Mouse (Mus musculus) liver, postnatal 0 days (tissue): Measurements from ENCODE around the gene Psd. TPM values are rescaled to one million over a fixed set of nuclear protein-coding genes. Genes with fewer than 3 reads are reported as not detected.

Experiments used
- ATAC-seq: fragments of 200-750 bp; cut with Nextera tagmentation; 2 replicates; pipeline ENCODE4 v1.8.0; 2017; ENCODE audit warnings: mild to moderate bottlenecking, moderate library complexity
- DNase-seq: peaks from one replicate; pipeline ENCODE4 v3.0.0-alpha.2; 2016
- H3K27ac ChIP-seq: fragments of 300-500 bp; sonication (generic); 2 replicates; pipeline ENCODE4 v1.5.1; 2014; ENCODE audit warnings: antibody characterized with exemption, moderate library complexity, mild to moderate bottlenecking, low read depth
- H3K27me3 ChIP-seq: fragments of 300-500 bp; sonication (generic); 2 replicates; pipeline ENCODE4 v1.6.1; 2014; ENCODE audit warnings: low read length, control low read depth, mixed read lengths; ENCODE audit not compliant: insufficient read depth
- H3K36me3 ChIP-seq: fragments of 300-500 bp; sonication (generic); replicated peaks from 2 replicates; pipeline ENCODE4 v1.6.1; 2014; ENCODE audit warnings: mild to moderate bottlenecking, control low read depth, low read length, moderate library complexity, mixed read lengths; ENCODE audit not compliant: insufficient read depth
- H3K4me1 ChIP-seq: fragments of 300-500 bp; sonication (generic); 2 replicates; pipeline ENCODE4 v1.6.1; 2014; ENCODE audit warnings: antibody characterized with exemption, mild to moderate bottlenecking, control low read depth; ENCODE audit not compliant: insufficient read depth
- H3K4me2 ChIP-seq: fragments of 300-500 bp; sonication (generic); 2 replicates; pipeline ENCODE4 v1.6.1; 2014; ENCODE audit warnings: low read depth, mild to moderate bottlenecking, low read length, moderate library complexity, mixed read lengths
- H3K4me3 ChIP-seq: fragments of 300-500 bp; sonication (generic); 2 replicates; pipeline ENCODE4 v1.5.1; 2014; ENCODE audit warnings: low read depth, low read length
- H3K9ac ChIP-seq: fragments of 300-500 bp; sonication (generic); replicated peaks from 2 replicates; pipeline ENCODE4 v1.6.1; 2014; ENCODE audit warnings: mild to moderate bottlenecking, moderate library complexity
- H3K9me3 ChIP-seq: fragments of 300-500 bp; sonication (generic); 2 replicates; pipeline ENCODE4 v1.6.1; 2016; ENCODE audit warnings: mild to moderate bottlenecking, control low read depth, low read length, mixed read lengths
- CTCF ChIP-seq: sonication (generic); IDR thresholded peaks from 2 replicates; pipeline ENCODE4 v1.5.1; 2016; ENCODE audit warnings: antibody characterized with exemption, low read depth
- EP300 ChIP-seq: IDR thresholded peaks from 2 replicates; pipeline ENCODE4 v1.6.1; 2016; ENCODE audit warnings: antibody characterized with exemption, low read depth, mild to moderate bottlenecking
- WGBS: fragments of 180-500 bp; shearing (Covaris S2); extraction: QIAGEN DNeasy Blood & Tissue Kit; methylation state at CpG from one replicate; pipeline ENCODE4 v1.1.7; 2014; ENCODE audit not compliant: insufficient replicate concordance; 5-methylcytosine and 5-hydroxymethylcytosine counted together
- polyA plus RNA-seq: library from polyadenylated mRNA; unstranded; fragments of >200 nt; fragmentation: Nextera tagmentation; extraction: Ambion mirVana; gene quantifications from 2 replicates; pipeline ENCODE4 v1.2.1, GENCODE M21; 2015

Gene Psd
- polyA plus RNA-seq, 1 experiment from 2014 or later: 2.0 TPM

DNA sequence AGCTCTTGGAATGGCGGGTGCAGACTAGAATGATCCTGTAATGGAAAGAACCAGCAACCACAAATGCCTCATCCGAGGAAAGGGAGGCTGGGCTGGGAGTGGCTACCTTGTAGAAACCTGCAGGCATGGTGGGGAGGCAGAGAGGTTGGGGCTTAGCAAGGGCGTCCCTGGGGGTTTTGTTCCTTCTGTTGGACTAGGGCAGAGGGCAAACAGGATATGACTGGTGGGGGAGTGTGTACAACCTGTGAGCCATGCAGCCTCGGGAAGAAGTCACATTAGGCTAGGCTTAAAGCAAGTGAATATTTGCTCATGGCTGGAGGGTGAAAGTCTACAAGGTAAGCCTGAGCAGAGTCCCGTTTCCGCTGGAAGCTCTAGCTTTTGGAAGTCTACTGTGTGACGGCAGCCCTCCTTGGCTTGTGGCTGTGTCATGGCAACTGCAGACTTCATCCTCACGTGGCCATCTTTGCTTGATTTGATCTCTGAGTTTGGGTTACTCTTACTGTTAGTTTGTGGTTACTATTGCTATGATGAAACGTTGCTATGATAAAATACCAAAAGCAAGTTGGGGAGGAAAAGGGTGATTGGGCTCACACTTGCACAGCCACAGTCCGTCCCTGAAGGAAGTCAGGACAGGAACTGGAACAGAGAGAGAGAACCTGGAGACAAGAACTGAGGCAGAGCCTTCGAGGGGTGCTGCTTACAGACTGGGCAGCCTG is 36.5 kb upstream of the Psd start:
- TF ChIP-seq EP300: no peak
- no peak for TF ChIP-seq CTCF

DNA sequence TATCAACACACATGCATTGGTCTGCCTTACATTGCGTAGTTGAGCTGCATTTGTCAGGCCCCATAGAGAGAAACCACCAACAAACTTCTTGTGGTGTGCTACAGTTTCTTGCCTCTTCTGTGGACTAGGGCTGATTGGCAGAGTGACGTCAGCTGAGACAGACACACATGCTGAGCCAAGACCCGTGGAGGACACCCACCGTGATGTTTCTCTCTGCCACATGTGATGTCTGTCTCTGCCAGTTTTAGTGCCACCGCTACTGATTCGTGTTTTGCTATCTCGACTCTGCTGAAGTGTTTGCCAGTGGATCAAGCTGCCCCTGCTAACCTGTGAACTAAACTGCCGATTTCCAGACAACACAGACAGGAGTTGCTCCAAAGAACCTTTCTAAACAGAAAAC is 35.1 kb upstream of the Psd start:
- no peak for TF ChIP-seq CTCF
- no peak for TF ChIP-seq EP300
- Histone ChIP-seq H3K4me3 (no peak overlapping the region), H3K27me3 (no peaks in the 10 kb centered on the region), H3K9ac (no peak overlapping the region), H3K9me3 (no peaks in the 10 kb centered on the region), H3K36me3 (no peaks in the 10 kb centered on the region), H3K4me2 (no peak overlapping the region), H3K27ac (no peak overlapping the region), H3K4me1 (peaks cover 16% of the 10 kb centered on the region)
- WGBS: 80% methylated on average over 8 of the region's 8 CpGs
- DNase-seq (no peak), ATAC-seq (no peak)

More for the DNA sequence above, 36.5 kb upstream of the Psd start:
- Histone ChIP-seq H3K4me1 (peaks cover 4% of the 10 kb centered on the region), H3K4me2 (0 out of 2 replicates have a peak overlapping the region, but pooled peaks have one; percentile 6), H3K9me3 (no peaks in the 10 kb centered on the region), H3K27ac (no peak overlapping the region), H3K4me3 (no peak overlapping the region), H3K36me3 (no peaks in the 10 kb centered on the region), H3K27me3 (no peaks in the 10 kb centered on the region), H3K9ac (no peak overlapping the region)
- ATAC-seq (no peak), DNase-seq (no peak)
- WGBS: 53% methylated on average over 11 of the region's 11 CpGs

DNA sequence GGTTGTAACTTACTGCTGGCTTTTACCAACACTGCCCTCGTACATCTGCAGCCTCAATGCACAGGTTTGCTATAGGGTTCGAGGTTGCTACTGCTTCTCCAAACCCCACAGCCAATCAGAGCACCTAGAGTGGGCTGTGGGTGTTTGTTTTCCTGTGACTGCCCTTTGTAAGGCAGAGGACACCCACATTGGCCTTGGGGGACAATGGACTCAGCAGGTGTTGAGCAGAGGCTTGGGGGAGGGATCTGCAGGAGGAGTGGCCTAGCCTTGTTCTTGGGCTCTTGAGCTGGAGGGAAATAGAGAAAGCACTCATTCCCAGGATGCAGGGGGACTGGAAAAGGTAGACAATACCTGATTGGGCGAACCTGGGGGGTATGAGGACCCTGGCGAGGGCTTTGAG is 31.4 kb upstream of the Psd start:
- Histone ChIP-seq H3K4me2 (peak overlapping the region; percentile 97), H3K4me1 (peaks cover 22% of the 10 kb centered on the region), H3K9me3 (no peaks in the 10 kb centered on the region), H3K9ac (no peak overlapping the region), H3K27ac (0 out of 2 replicates have a peak overlapping the region, but pooled peaks have one; percentile 23), H3K27me3 (no peaks in the 10 kb centered on the region), H3K4me3 (no peak overlapping the region), H3K36me3 (no peaks in the 10 kb centered on the region)
- 34% methylated on average over 4 of the region's 4 CpGs for WGBS
- no peak for TF ChIP-seq EP300
- TF ChIP-seq CTCF: no peak
- ATAC-seq: peak; percentile 26; the same call in 1 of the 2 replicates
- DNase-seq: no peak

DNA sequence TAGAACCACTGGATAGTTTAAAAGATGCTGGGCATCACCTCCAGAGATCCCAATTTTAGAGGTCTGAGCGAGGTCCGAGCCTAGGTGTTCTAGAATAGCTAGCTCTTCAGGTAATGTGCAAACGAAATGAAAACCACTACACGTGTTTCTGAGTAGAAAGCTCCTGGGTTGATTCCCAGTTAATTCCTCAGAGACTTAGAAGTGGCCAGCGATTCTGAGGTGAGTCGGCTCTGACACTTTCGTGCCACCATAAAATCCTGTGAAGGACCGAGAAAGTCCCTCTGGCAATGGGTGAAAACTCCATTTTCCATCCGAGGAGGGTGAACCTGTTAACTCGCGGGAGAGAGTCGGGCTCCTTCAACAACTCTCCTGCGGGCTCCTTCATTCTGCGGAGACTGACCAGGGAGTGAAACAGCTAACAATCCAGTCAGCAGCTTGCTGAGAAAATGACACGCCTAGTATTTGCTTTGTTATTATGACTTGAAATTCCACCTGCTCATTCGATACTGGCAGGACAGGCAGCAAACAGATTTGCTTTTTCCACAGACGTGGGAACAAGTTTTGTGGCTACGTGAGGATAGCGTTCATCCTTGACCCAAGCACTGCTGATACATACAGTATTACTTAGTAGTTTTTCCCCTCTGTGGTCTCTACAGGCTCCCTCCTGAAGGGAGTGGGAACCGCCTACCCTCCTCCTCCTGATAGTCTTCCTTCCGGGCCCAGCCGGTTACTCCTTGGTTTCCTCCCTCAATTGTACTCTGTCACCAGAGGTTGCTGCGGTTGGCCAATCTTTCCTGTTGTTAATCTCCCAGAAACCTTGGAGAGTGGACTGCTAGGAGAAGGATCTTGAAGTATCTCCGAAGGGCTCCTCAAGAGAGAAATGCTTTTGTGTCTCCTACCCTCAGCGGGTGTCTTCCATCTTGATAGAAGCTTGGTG is 30.7 kb upstream of the Psd start:
- WGBS: 7% methylated on average over 25 of the region's 25 CpGs
- H3K4me1 ChIP-seq: peaks cover 21% of the 10 kb centered on the region
- TF ChIP-seq CTCF (no peak), EP300 (no peak)
- ATAC-seq (0 out of 2 replicates have a peak, but pooled peaks have one; percentile 27), DNase-seq (no peak)
- H3K9me3 ChIP-seq: no peaks in the 10 kb centered on the region
- H3K36me3 ChIP-seq: no peaks in the 10 kb centered on the region
- H3K27ac ChIP-seq: peak overlapping the region; percentile 26; the same call in 1 of the 2 replicates
- H3K27me3 ChIP-seq: no peaks in the 10 kb centered on the region
- H3K4me2 ChIP-seq: peak overlapping the region; percentile 97
- H3K4me3 ChIP-seq: peak overlapping the region; percentile 66
- peak overlapping the region; percentile 66 for H3K9ac ChIP-seq

DNA sequence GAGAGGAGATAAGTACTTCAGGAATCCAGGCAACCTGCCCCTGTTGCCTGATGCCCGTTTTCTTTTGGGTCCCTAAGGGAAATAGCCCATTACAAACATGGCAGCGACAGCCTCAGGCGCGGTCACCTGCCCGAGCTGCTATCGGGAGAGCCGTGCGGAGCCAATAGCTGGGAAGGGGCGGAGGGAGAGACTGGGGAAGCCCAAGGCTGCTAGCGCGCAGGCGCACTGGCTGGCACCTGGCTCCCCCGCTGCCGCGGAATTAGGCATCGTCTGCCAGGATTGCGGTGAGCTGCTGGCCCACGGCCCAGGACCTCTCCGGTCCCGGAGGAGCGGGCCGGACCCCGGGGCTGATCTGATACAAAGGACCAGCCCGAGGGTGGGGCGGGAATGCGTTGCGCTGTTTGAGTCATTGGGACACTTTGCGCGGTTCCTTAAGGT is 29.8 kb upstream of the Psd start:
- no peaks in the 10 kb centered on the region for H3K27me3 ChIP-seq
- peak; percentile 95 for ATAC-seq
- DNase-seq: peak; percentile 88
- no peaks in the 10 kb centered on the region for H3K9me3 ChIP-seq
- TF ChIP-seq CTCF (no peak), EP300 (no peak)
- peaks cover 21% of the 10 kb centered on the region for H3K4me1 ChIP-seq
- no peaks in the 10 kb centered on the region for H3K36me3 ChIP-seq
- peak overlapping the region; percentile 24 for H3K27ac ChIP-seq
- peak overlapping the region; percentile 97 for H3K4me2 ChIP-seq
- WGBS: under 1% methylated on average over 29 of the region's 29 CpGs
- H3K4me3 ChIP-seq: peak overlapping the region; percentile 66
- peak overlapping the region; percentile 66 for H3K9ac ChIP-seq
